Mouse (Mus musculus): ENCODE results near the gene Pfas.

Pfas gene

GRCm38 (mm10) chr11:69008182-69009121 lies at the start of gene Pfas:
Pfas (minus strand) TSS chr11:69008460.
- DNase-seq (ENCODE audit: low spot score) = peak; percentile 66

DNA sequence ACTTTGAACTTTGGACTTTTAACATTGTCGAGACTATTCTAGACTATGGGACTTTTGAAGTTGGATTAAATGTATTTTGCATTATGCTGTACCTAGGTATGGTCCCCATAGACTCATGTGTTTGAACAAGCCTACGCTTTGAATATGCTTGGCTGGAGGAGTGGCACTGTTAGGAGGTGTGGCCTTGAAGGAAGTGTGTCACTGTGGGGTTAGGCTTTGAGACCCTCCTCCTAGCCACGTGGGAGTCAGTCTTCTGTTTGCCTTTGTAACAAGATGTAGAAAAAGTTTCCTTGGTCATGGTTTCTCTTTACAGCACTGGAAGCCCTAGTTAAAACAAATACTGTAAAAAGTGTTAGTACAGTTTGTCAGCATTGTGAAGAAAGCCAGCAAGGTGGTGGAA lies 45.6 kb upstream of the Pfas start:
- no peak for DNase-seq (ENCODE audit: low spot score)

DNA sequence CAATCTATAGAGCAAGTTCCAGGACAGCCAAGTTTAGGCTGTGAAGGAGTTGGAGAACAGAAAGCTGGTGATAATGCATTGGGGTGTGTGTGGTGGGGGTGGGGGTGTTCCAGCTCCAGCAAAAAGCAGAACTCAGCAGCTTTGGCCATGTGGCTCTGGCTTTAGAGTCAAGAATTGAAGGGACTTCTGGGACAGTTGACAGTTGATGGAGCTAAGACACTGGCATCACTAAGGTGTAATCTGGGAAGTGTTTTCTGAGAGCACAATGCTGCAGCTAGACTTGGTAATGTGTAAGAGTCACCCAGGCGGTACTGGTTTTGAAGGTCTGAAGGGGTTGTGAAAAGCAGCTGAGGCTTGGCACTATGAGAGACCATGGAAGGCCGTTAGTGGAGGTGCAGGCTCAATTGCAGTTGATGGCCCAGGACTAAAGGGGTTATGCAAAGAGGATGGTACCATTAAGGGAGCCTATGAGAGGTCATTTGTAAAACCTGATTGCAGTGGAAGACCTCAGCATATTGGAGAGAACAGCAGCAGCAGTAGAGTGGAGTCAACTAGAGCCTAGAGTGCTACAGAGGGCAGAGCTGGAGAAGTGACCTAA lies 44.7 kb upstream of the Pfas start:
- DNase-seq (ENCODE audit: low spot score) = no peak

DNA sequence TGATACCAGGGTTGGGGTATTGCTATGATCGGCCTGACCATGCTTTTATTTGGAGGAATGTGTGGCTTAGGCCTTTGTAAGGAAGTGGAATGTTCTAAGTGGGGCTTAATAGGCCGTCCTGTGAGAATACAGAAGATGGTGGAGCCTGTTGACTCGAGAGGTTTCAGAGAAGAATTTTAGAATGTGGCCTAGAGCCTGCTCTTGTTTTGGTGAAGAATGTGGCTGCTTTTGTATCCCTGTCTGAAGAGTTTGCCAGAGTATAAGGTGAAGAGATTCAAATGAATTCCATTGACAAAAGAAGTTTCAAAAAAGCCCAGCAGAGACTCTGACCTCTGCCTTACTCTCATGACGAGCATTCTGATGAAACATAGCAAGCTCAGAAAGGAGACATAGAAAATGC lies 43.5 kb upstream of the Pfas start:
- no peak for DNase-seq (ENCODE audit: low spot score)

DNA sequence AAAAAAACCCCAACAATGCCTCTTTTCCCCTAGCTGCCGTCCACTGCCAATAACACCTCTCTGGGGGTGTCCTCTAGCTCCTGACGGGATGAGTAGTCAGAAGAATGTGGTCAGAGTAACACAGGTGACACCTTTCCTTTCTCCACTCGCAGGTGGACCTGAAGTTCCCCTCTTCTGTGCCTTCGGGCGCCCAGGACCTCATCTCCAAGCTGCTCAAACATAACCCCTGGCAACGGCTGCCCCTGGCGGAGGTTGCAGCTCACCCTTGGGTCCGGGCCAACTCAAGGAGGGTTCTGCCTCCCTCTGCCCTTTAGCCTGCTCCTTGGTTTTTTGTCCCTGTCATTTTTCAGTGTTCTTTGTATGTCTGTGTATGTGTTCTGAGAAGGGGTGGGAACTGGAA lies 42.5 kb upstream of the Pfas start:
- DNase-seq (ENCODE audit: low spot score) = no peak

DNA sequence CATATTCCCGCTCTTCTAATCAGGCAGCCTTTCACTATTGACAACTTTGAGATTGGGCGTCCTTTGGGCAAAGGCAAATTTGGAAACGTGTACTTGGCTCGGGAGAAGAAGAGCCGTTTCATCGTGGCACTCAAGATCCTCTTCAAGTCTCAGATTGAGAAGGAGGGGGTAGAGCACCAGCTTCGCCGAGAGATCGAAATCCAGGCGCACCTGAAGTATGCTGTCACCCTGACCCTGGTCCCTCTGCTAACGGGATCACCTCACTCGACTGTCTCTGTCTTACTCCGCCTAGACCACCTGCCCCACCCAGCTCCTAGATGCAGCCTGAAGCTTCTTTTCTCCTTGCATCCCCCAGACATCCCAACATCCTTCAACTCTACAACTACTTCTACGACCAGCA lies 39.9 kb upstream of the Pfas start:
- DNase-seq (ENCODE audit: low spot score) = no peak

DNA sequence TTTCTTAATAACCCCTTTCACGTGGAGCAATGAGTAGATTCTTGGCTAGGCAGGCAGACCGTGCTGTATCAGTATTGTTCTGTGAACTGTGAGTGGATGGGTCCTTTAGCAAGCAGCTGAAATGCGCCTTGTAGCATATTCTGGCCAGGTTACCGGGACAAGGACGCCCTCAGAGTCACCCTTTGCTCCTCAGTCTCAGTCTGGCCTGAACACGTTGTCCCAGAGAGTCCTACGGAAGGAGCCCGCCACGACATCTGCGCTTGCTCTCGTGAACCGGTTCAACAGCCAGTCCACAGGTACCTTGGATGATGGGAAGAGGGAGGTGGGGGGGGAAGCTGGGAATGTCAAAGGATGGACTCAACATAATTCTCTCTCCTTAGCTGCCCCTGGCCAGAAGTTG lies 39.3 kb upstream of the Pfas start:
- DNase-seq (ENCODE audit: low spot score) = no peak

GRCm38 (mm10) chr11:69046395-69046774 lies 38.1 kb upstream of the Pfas start:
- no peak for DNase-seq (ENCODE audit: low spot score)

DNA sequence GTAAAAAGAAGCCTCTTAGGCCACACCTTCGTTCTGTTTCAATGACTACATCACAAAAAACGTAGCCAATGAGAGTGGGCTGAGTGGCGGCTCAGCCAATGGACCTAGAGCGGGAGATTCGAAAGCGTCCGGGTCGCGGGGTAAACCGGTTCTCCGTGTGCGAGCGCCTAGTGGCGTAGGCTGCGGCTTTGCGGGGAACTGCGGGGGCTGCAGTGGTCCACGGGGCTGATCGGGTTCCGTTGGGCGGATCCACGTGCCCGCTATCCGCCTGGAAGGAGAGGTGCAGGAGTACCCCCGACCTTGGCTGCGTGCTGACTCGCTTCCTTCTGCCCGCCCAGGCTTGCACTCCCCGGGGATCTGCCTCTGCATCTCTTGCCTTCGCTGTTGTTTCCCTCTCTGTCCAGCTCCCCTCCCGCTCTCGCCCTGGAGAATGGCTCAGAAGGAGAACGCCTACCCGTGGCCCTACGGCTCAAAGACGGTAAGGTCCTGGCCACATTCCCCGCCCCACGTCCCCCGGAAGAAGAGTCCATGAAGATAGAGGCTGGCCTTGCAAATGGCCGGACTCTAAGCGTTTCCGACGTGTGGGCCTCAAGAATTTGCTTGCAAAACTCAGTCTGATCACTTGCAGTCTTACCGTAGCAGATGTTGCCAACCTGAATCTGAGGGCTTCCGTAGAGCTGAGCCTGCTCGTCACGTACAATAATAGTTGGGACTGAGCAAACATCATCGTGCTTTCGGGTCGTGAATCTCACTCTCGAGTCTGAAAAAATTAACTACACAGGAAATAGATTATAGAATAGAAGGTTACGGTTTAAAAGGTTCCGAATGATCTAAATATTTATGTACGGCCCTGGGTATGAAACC lies 37.5 kb upstream of the Pfas start, which contains the start of gene Aurkb:
Aurkb (plus strand) TSS at position 117 of the 864 bp plus-strand sequence.
- DNase-seq (ENCODE audit: low spot score) = no peak

GRCm38 (mm10) chr11:69038173-69038572 lies 29.9 kb upstream of the Pfas start:
- DNase-seq (ENCODE audit: low spot score) = no peak

DNA sequence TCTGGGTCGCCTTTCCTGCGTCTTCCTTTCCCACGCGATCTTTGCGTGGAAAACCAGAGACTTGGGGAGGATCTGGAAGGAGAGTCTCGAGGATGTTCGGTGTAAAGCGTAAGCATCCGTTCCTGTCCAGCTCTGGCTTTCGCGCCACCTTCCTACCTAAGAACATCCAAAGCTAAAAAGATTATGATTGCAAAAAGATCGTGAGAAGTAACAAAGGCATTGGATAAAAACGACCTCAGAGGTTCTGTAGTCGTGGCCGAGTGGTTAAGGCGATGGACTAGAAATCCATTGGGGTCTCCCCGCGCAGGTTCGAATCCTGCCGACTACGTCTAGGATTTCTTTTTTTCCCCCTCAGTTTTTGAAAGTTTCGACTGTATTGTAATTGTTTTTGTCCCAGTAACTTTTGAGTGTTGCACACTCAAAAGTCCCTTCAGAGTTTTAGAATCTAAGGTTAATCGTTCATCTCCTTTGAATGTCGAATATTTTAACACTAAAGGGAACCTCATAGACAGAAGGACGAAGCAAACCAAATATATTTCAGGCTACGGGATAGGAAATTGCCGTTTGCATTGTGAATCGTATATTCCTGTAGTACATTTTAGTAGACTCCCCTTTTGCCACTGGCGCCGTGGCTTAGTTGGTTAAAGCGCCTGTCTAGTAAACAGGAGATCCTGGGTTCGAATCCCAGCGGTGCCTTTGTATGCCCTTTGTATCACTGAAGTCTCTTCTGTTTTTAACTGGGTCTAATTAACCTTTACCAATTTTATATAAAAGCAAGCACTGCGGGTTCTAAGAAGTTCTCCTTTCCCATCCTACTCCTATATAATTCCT lies 29.2 kb upstream of the Pfas start:
- no peak for DNase-seq (ENCODE audit: low spot score)

DNA sequence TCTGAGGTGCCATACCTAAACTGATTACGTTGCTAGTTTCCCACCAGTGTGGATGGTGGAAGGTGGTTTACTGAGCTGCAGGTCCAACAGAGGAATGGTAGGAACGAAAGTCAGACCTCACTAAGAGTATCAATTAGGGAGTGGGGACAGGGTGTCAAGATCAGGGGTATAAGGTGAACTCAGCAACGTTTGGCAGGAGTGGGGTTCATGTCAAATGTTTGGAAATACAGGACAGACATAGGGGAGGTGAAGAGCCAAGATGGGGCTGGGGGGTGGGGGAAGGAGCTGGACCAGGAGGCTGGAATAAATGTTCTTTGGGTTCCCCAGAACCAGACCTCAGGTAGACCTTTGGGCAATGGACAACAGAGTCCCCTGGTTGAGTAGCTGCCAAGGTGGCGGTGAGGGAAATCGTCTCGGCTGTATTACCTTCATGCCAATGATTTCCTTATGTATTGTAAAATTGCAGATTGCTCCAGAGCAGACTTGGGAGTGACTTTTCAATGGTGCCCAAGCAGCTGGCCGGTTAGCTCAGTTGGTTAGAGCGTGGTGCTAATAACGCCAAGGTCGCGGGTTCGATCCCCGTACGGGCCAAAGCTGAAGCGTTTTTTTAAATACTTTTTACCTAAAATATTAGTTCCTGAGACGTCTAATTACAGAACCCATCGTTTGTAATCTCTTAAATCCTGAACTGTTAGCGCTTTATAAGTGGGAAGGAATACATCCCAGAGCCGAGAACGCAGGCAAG lies 28.4 kb upstream of the Pfas start:
- DNase-seq (ENCODE audit: low spot score) = no peak

DNA sequence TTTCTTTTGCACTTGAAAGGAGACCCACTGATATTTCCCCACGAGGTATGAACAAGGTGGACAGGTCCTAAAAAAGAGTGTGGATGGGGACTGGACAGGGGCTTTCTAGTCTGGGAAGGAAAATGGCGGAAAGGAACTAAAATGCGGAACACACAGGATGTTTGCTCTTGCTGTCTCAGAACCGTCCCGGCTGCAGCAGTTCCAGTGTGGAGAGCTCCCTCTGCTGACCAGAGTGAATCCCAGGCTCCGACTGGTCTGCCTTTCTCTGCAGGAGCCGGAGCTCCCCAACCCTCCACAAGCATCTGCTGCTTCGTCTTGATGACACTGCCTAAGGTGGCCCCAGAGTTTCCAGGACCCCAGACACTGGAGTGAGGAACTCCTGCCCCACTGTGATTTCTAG lies 27.6 kb upstream of the Pfas start:
- no peak for DNase-seq (ENCODE audit: low spot score)

DNA sequence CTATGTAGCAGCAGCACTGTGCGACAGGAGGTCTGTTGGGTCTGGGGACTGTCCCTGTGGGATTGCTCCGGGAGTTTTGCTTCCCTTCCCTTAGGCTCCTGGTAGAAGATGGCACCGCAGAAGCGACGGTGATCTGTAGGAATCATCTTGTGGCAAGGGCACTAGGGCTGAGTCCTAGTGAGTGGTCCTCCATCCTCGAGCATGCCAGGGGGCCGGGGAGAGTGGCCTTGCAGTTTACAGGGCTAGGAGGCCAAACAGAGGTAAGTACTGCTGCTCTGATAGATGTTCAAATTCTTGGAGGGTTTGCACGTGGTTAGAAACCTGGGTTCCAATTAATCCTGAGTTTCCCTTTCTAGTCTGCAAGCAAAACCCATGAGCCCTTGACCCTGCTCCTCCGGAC lies 27.2 kb upstream of the Pfas start:
- no peak for DNase-seq (ENCODE audit: low spot score)

GRCm38 (mm10) chr11:69034585-69034984 lies 26.3 kb upstream of the Pfas start:
- DNase-seq (ENCODE audit: low spot score) = no peak

GRCm38 (mm10) chr11:69033552-69033951 lies 25.3 kb upstream of the Pfas start:
- no peak for DNase-seq (ENCODE audit: low spot score)

GRCm38 (mm10) chr11:69028805-69029204 lies 20.5 kb upstream of the Pfas start:
- no peak for DNase-seq (ENCODE audit: low spot score)

DNA sequence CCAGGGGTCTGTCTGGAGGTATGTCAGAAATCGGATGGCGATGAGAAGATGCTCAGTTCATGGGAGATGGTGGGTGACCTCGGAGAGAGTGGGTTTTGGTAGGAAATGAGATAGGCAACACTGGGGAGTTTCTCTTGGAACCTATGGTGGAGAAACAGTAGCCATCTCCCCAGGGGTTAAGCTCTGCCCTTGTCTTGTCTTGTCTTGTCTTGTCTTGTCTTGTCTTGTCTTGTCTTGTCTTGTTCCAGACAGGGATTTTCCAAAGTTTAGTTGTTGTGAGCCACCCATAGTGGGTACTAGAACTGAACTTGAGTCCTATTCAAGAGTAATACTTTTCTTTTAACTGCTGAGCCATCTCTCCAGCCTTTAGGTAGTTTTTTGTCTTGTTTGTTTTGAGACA lies 18.3 kb upstream of the Pfas start:
- DNase-seq (ENCODE audit: low spot score) = no peak

DNA sequence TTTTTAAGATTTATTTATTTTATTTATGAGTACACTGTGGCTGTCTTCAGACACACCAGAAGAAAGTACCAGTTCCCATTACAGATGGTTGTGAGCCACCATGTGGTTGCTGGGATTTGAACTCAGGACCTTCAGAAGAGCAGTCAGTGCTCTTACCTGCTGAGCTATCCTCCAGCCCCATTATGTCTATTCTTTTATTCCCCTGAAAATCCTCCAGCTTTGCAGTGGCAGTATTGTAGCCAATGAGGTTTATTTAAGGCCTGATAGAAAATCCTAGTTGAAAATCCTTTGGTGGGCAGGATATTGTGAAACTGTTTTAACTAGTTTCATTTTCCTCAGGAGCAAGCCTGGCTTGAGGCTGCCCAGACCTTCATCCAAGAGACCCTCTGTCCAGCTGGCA lies 12.4 kb upstream of the Pfas start:
- no peak for DNase-seq (ENCODE audit: low spot score)

DNA sequence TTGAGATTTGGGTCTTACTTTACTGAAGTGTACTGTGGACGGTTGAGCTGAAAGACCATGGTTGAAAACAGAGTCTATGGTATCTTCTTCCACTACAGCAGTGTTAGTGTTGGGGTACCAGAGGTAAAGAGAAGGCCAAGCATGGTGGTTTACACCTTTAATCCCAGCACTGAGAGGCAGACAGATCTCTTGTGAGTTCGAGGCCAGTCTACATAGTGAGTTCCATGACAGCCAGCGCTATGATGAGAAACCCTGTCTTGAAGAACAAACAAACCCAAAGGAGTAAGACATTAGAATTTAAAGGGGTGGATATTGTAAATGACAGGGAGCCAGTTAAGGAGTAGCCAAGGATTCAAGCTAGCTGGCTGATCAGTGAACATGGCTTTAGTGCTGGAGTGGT lies 8.5 kb upstream of the Pfas start:
- DNase-seq (ENCODE audit: low spot score) = no peak

Measured in urinary bladder, postnatal 10 days (tissue).